Mouse (Mus musculus) gastrocnemius, postnatal 10 days (tissue): Measurements from ENCODE around the gene Erich3. TPM values are rescaled to one million over a fixed set of nuclear protein-coding genes. Genes with fewer than 3 reads are reported as not detected.
"Not testable (repeated sequence)": the region's sequence is repeated elsewhere in the genome, so short reads cannot be mapped to it uniquely, and the experiment has no call there.

Experiments
- DNase-seq: peaks from one replicate; pipeline ENCODE4 v3.0.0; 2021; ENCODE audit warnings: mixed read lengths
- long read RNA-seq, 2 experiments: library from polyadenylated mRNA; stranded (forward); transcript quantifications; one replicate each; pipeline ENCODE4 v2.0.0; 2021
- total RNA-seq, 2 experiments: library from RNA; stranded (reverse); gene quantifications; 2 replicates each; pipeline ENCODE4 v1.2.3; 2021

Erich3 gene
- total RNA-seq = under 1 TPM; 0.05 to 0.11 TPM
- long read RNA-seq, experiment 1 = 0 reads
- long read RNA-seq, experiment 2 = 0 reads

GRCm38 (mm10) chr3:154663545-154663944 is at the start of gene Erich3:
Gene Erich3, plus strand, starts transcription at chr3:154663859.
- no peak for DNase-seq

- no peak for DNase-seq
Observed at GRCm38 (mm10) chr3:154614771-154615170, 48.9 kb upstream of the Erich3 start.

- no peak for DNase-seq
Observed at GRCm38 (mm10) chr3:154615304-154615703, 48.4 kb upstream of the Erich3 start.

GRCm38 (mm10) chr3:154616106-154616505 is 47.6 kb upstream of the Erich3 start:
- no peak for DNase-seq

- DNase-seq = no peak
Observed at GRCm38 (mm10) chr3:154628284-154628683, 35.4 kb upstream of the Erich3 start.

- DNase-seq = not testable (repeated sequence)
Observed at GRCm38 (mm10) chr3:154631281-154631680, 32.4 kb upstream of the Erich3 start.

- no peak for DNase-seq
Observed at GRCm38 (mm10) chr3:154633091-154633490, 30.6 kb upstream of the Erich3 start.

- no peak for DNase-seq
Observed at GRCm38 (mm10) chr3:154646638-154647442, 16.8 kb upstream of the Erich3 start.

GRCm38 (mm10) chr3:154647443-154647780 is 16.2 kb upstream of the Erich3 start:
- no peak for DNase-seq

- no peak for DNase-seq
Observed at GRCm38 (mm10) chr3:154649411-154650285, 14.0 kb upstream of the Erich3 start.

GRCm38 (mm10) chr3:154651192-154651821 is 12.4 kb upstream of the Erich3 start:
- DNase-seq = no peak

GRCm38 (mm10) chr3:154652581-154653420 is 10.9 kb upstream of the Erich3 start:
- DNase-seq = peak; percentile 62

GRCm38 (mm10) chr3:154653454-154653853 is 10.2 kb upstream of the Erich3 start:
- no peak for DNase-seq

- no peak for DNase-seq
Observed at GRCm38 (mm10) chr3:154654284-154654683, 9.4 kb upstream of the Erich3 start.

GRCm38 (mm10) chr3:154654901-154655300 is 8.8 kb upstream of the Erich3 start:
- DNase-seq = no peak

- DNase-seq = no peak
Observed at GRCm38 (mm10) chr3:154655711-154656110, 7.9 kb upstream of the Erich3 start.

GRCm38 (mm10) chr3:154663976-154664581 is 420 bp downstream of the Erich3 start:
- no peak for DNase-seq

GRCm38 (mm10) chr3:154664636-154665035 is 977 bp downstream of the Erich3 start:
- DNase-seq = no peak

GRCm38 (mm10) chr3:154668485-154668884 is 4.8 kb downstream of the Erich3 start:
- DNase-seq = no peak

- no peak for DNase-seq
Observed at GRCm38 (mm10) chr3:154670584-154670983, 6.9 kb downstream of the Erich3 start.

GRCm38 (mm10) chr3:154671013-154671412 is 7.4 kb downstream of the Erich3 start:
- DNase-seq = no peak
